Mouse (Mus musculus) forebrain, embryonic 13.5 days (tissue): ENCODE results near the gene Spink2. TPM values are rescaled to one million over a fixed set of nuclear protein-coding genes. Genes with fewer than 3 reads are reported as not detected.

ENCODE experiments used
- ATAC-seq: fragments of 200-750 bp; cut with Nextera tagmentation; 2 replicates; pipeline ENCODE4 v1.8.0; 2017
- H3K27ac ChIP-seq: fragments of 300-500 bp; sonication (generic); 2 replicates; pipeline ENCODE4 v1.5.1; 2015; ENCODE audit warnings: inconsistent platforms, mild to moderate bottlenecking, moderate library complexity
- H3K27me3 ChIP-seq: fragments of 300-500 bp; sonication (generic); 2 replicates; pipeline ENCODE4 v1.6.1; 2015; ENCODE audit warnings: mild to moderate bottlenecking, inconsistent platforms
- H3K36me3 ChIP-seq: fragments of 300-500 bp; sonication (generic); 2 replicates; pipeline ENCODE4 v1.6.1; 2015; ENCODE audit warnings: mild to moderate bottlenecking, inconsistent platforms; ENCODE audit not compliant: poor library complexity, severe bottlenecking
- H3K4me1 ChIP-seq: fragments of 300-500 bp; sonication (generic); 2 replicates; pipeline ENCODE4 v1.6.1; 2015; ENCODE audit warnings: inconsistent platforms
- H3K4me2 ChIP-seq: fragments of 300-500 bp; sonication (generic); 2 replicates; pipeline ENCODE4 v1.6.1; 2015; ENCODE audit warnings: inconsistent platforms, mild to moderate bottlenecking, moderate library complexity
- H3K4me3 ChIP-seq: fragments of 300-500 bp; sonication (generic); 2 replicates; pipeline ENCODE4 v1.5.1; 2015; ENCODE audit warnings: mild to moderate bottlenecking, inconsistent platforms
- H3K9ac ChIP-seq: fragments of 300-500 bp; sonication (generic); 2 replicates; pipeline ENCODE4 v1.6.1; 2015; ENCODE audit warnings: mild to moderate bottlenecking, inconsistent platforms
- H3K9me3 ChIP-seq: fragments of 300-500 bp; sonication (generic); replicated peaks from 2 replicates; pipeline ENCODE4 v1.6.1; 2016; ENCODE audit warnings: inconsistent platforms
- WGBS: fragments of 180-500 bp; shearing (Covaris S2); methylation state at CpG from one replicate; pipeline ENCODE4 v1.1.7; 2015; 5-methylcytosine and 5-hydroxymethylcytosine counted together
- polyA plus RNA-seq: library from polyadenylated mRNA; unstranded; fragments of >200 nt; fragmentation: Nextera tagmentation; extraction: Ambion mirVana; gene quantifications from 2 replicates; pipeline ENCODE4 v1.2.1, GENCODE M21; 2015

Spink2 gene
- polyA plus RNA-seq, 1 experiment from 2014 or later: 0.94 TPM

DNA sequence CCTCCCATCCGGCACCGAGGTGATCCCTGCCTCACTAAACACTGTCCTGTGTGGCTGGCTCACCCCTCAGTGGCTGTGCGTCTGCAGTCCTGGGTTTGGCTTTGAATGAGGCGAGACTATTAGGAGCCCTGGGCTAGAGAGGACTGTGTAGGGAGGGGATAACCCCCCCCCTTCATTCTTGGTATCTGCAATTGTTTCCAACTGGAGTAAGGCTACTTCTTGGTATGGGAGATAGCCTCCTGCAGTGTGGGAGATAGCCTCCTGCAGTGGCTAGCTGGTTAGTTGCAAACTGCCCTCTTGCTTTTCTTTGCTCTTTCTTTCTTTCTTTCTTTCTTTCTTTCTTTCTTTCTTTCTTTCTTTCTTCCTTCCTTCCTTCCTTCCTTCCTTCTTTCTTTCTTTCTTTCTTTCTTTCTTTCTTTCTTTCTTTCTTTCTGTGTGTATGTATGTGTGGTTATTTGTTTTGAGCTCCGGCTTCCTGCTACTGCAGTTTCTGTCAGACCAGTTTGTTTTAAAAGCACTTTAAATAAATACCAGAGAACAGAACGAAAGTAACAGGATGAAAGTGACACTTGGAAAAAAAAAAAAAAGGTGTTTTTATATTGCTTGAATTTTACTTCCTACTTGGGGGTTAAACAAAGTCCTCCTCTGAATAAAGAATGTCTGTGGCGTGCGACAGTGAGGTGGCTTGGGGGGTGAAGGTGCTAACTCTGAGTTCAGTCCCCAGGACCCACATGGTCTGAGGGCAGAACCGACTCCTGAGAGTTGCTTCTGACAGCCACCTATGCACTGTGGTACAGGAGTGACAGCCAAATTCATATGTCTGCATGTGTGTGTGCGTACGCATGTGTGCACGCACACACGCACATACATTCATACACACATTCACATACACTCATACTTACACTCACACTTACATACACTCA is 45.3 kb downstream of the Spink2 start:
- no peak overlapping the region for H3K27ac ChIP-seq
- H3K4me1 ChIP-seq: no peaks in the 10 kb centered on the region
- no peaks in the 10 kb centered on the region for H3K9me3 ChIP-seq
- WGBS: 75% methylated on average over 13 of the region's 13 CpGs
- no peak overlapping the region for H3K4me2 ChIP-seq
- H3K27me3 ChIP-seq: no peaks in the 10 kb centered on the region
- H3K9ac ChIP-seq: no peak overlapping the region
- H3K4me3 ChIP-seq: no peak overlapping the region
- no peaks in the 10 kb centered on the region for H3K36me3 ChIP-seq
- no peak for ATAC-seq

DNA sequence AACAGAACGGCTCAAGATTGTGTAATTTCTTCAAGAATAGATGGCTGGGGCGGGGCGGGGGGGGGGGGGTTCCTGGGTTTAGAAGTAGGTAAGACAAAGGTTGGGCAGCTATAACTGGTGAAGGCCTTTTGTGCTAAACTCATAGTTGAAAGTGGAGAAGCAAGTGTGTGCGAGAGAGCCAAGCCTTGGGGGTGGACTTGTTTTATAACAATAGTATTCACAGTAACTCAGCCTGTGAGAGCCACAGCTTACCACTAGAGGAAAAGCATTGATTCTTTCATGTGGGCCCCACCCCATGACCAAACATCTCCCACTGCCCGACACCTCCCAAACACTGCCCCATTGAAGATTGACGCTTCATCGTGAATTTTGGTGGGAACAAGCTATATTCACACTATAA is 47.7 kb downstream of the Spink2 start:
- H3K4me2 ChIP-seq: no peak overlapping the region
- H3K36me3 ChIP-seq: no peaks in the 10 kb centered on the region
- no peak overlapping the region for H3K4me3 ChIP-seq
- H3K27me3 ChIP-seq: no peaks in the 10 kb centered on the region
- no peaks in the 10 kb centered on the region for H3K4me1 ChIP-seq
- 67% methylated on average over 7 of the region's 7 CpGs for WGBS
- ATAC-seq: no peak
- H3K27ac ChIP-seq: no peak overlapping the region
- H3K9me3 ChIP-seq: no peaks in the 10 kb centered on the region
- H3K9ac ChIP-seq: no peak overlapping the region

DNA sequence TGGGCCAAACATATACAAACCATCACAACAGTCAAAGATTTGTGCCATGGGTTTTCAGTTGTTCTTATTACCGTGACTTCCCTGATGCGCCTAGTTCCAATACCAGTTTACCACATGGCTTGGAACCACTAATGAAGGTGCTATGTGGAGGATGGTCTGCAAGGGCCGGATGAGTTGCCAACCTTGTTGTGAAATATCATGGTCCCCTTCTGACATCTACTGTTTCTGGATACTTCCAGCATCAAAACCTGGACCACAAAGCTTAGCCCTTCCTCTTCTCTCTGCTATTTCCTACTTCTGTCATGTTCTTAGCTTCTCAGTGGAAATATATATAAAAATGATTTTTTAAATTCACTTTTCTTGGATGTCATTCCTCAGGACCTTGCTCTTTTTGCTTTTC is 48.7 kb downstream of the Spink2 start:
- H3K9ac ChIP-seq: no peak overlapping the region
- H3K4me2 ChIP-seq: no peak overlapping the region
- WGBS: 94% methylated on average over 3 of the region's 3 CpGs
- H3K4me1 ChIP-seq: peaks cover 9% of the 10 kb centered on the region
- H3K27me3 ChIP-seq: no peaks in the 10 kb centered on the region
- ATAC-seq: no peak
- H3K4me3 ChIP-seq: no peak overlapping the region
- H3K27ac ChIP-seq: no peak overlapping the region
- no peaks in the 10 kb centered on the region for H3K36me3 ChIP-seq
- H3K9me3 ChIP-seq: no peaks in the 10 kb centered on the region

DNA sequence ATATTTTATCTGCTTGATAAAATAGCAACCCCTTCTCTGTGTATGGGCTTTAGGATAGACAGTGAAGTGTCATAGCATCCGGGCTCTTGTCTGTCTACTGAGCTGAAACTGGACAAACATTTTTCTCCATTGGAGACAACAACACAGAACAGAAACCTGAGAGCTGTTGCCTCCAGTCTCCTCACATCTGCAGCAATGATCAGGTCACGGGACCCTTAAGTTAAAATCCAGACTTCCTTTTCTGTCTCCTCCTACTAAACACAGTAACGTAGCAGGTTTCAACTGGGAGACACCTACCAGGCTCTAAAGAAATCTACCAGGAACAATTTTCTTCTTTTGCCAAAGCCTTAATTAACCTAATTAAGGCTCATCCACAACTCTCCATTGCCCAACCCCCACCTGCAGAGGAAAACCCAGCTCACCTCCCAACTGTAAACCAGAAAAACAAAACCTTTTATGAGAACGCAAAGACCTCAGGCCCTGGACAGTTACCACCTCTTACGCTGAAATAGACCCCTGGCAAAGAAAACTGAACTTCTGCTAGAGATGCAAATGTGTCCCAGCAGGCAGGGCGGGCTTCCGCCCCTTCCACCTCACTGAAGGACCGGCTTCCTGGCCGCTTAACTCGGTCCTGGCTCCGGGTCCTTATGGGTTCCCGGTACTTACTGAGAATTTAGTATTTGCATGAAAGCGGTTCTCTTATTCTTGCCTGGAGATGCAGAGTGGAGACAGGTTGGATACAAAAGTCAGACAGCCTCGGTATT is 53.3 kb downstream of the Spink2 start:
- Histone ChIP-seq H3K9ac (no peak overlapping the region), H3K9me3 (no peaks in the 10 kb centered on the region), H3K4me3 (no peak overlapping the region), H3K36me3 (no peaks in the 10 kb centered on the region), H3K27ac (no peak overlapping the region), H3K27me3 (no peaks in the 10 kb centered on the region), H3K4me1 (peaks cover 13% of the 10 kb centered on the region), H3K4me2 (no peak overlapping the region)
- 39% methylated on average over 14 of the region's 14 CpGs for whole genome bisulfite sequencing
- ATAC-seq: no peak

DNA sequence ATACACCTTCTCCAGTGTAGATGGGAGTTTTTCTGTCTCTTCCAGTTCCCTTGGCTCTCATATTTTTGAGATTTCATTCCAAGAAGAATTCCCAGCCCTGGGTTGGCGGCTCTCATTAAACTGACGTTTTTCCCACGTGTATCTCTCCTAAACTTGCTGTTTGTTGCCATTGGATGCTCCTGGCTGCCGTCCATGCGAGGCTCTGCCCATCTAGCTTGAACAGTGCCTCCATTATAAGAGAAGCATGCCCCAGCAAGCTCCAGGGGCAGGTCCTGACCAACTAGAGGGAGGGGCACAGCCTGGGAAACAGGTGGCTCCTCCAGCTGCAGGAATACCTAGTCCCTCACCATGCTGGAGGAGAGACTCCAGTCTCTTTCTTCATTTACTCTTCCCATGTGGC is 54.3 kb downstream of the Spink2 start:
- no peaks in the 10 kb centered on the region for H3K27me3 ChIP-seq
- no peak for ATAC-seq
- 61% methylated on average over 5 of the region's 5 CpGs for WGBS
- no peak overlapping the region for H3K4me3 ChIP-seq
- H3K27ac ChIP-seq: no peak overlapping the region
- H3K9ac ChIP-seq: no peak overlapping the region
- H3K4me2 ChIP-seq: no peak overlapping the region
- no peaks in the 10 kb centered on the region for H3K36me3 ChIP-seq
- no peaks in the 10 kb centered on the region for H3K9me3 ChIP-seq
- H3K4me1 ChIP-seq: peaks cover 13% of the 10 kb centered on the region

DNA sequence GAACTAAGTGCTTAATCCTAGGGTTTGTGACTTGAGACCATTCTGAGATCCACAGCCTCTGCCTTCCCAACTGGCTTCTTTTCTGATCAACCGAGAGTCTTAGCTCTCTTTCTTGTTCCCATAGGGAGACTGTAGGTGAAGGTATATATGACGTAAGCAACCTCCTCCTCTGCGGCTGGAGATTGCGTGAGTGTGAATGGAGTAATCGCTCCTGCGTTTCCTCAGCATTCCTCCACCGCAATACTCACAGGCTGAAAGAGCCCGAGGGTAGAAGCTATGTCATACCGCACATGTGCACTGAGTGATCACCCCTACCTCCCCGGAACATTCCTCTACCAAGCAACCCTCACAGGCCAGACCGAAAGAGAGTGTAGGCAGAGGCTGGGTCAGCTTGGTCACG is 55.7 kb downstream of the Spink2 start:
- Histone ChIP-seq H3K27ac (no peak overlapping the region), H3K9ac (no peak overlapping the region), H3K4me1 (peaks cover 13% of the 10 kb centered on the region), H3K4me2 (no peak overlapping the region), H3K36me3 (no peaks in the 10 kb centered on the region), H3K4me3 (no peak overlapping the region), H3K9me3 (no peaks in the 10 kb centered on the region), H3K27me3 (no peaks in the 10 kb centered on the region)
- 95% methylated on average over 12 of the region's 12 CpGs for WGBS
- no peak for ATAC-seq

Other genes starting within 250 kb of the Spink2 start
- 75.4 and 78.1 TPM in 2 replicates for gene Srp72, start 236.8 kb downstream of the Spink2 start, polyA plus RNA-seq
- gene Arl9, start 207.4 kb downstream of the Spink2 start, polyA plus RNA-seq: not detected in 2 replicates
- gene Thegl, start 195.4 kb downstream of the Spink2 start, polyA plus RNA-seq: 0.18 and 0.38 TPM in 2 replicates
- gene Hopx, start 96.3 kb downstream of the Spink2 start, polyA plus RNA-seq: 1.4 and 1.5 TPM in 2 replicates
- gene Rest, start 54.0 kb upstream of the Spink2 start, polyA plus RNA-seq: 11.1 and 13.1 TPM in 2 replicates
- gene Noa1, start 98.6 kb upstream of the Spink2 start, polyA plus RNA-seq: 33.8 and 35.8 TPM in 2 replicates
- gene Polr2b, start 98.7 kb upstream of the Spink2 start, polyA plus RNA-seq: 82.5 and 87.1 TPM in 2 replicates
- gene Igfbp7, start 196.6 kb upstream of the Spink2 start, polyA plus RNA-seq: 44.2 and 47.9 TPM in 2 replicates